Mouse (Mus musculus) left cerebral cortex, postnatal 14 days (tissue): ENCODE measurements around the gene Anxa7. TPM values are rescaled to one million over a fixed set of nuclear protein-coding genes. Genes with fewer than 3 reads are reported as not detected.
A peak's percentile ranks its signal among the peaks of the same experiment; 100 is the strongest.

Experiments used
- DNase-seq, 2 experiments: peaks; one replicate each; pipeline ENCODE4 v3.0.0; 2021 to 2022; ENCODE audit warnings: low spot score in 2 of 2, mixed read lengths in 1 of 2
- intact Hi-C: fragments of 180-260 bp; cut with DNase I; formaldehyde crosslinking; loops from one replicate; pipeline ENCODE4 v1.15.1; 2025
- long read RNA-seq, 2 experiments: library from polyadenylated mRNA; stranded (forward); transcript quantifications; one replicate each; pipeline ENCODE4 v2.0.0; 2021
- total RNA-seq, 2 experiments: library from RNA; stranded (reverse); gene quantifications; 2 replicates each; pipeline ENCODE4 v1.2.3; 2021

Gene Anxa7
- total RNA-seq = 10 to 100 TPM; 49.4 to 49.8 TPM
- long read RNA-seq, experiment 1, transcript Anxa7-202 (14 exons, 2,904 nt) = major isoform, 24 of 42 reads
- long read RNA-seq, experiment 1, transcript Anxa7-201 (13 exons, 2,851 nt) = minor isoform, 5 of 42 reads
- long read RNA-seq, experiment 1, partial matches to known transcripts = 5 of 42 reads
- long read RNA-seq, experiment 1, other reads (novel, unspliced or antisense) = 8 of 42 reads
- long read RNA-seq, experiment 2, transcript Anxa7-202 (14 exons, 2,904 nt) = major isoform, 20 of 44 reads
- long read RNA-seq, experiment 2, transcript Anxa7-201 (13 exons, 2,851 nt) = minor isoform, 7 of 44 reads
- long read RNA-seq, experiment 2, partial matches to known transcripts = 9 of 44 reads
- long read RNA-seq, experiment 2, other reads (novel, unspliced or antisense) = 4 of 44 reads

- peak; percentile 34 to 69 for DNase-seq
- intact Hi-C loops = loop anchor here (5.0 kb wide), 1 partner anchor 68 kb away; the partner anchor contains the start of gene Ppp3cb
Measured at GRCm38 (mm10) chr14:20479291-20480194, at the start of gene Anxa7. TSS of gene Anxa7 (minus strand) at chr14:20480133.

- no peak for DNase-seq
- intact Hi-C loops = no loop called here
Measured at GRCm38 (mm10) chr14:20529643-20530042, 49.7 kb upstream of the Anxa7 start.

GRCm38 (mm10) chr14:20520179-20520578, 40.2 kb upstream of the Anxa7 start:
- intact Hi-C loops = no loop called here
- no peak for DNase-seq

- intact Hi-C loops = no loop called here
- DNase-seq = no peak
Measured at GRCm38 (mm10) chr14:20508424-20508823, 28.5 kb upstream of the Anxa7 start.

- no peak for DNase-seq
- intact Hi-C loops = no loop called here
Measured at GRCm38 (mm10) chr14:20502966-20503365, 23.0 kb upstream of the Anxa7 start.

GRCm38 (mm10) chr14:20499982-20500381, 20.0 kb upstream of the Anxa7 start:
- intact Hi-C loops = no loop called here
- DNase-seq = no peak

GRCm38 (mm10) chr14:20496603-20497002, 16.7 kb upstream of the Anxa7 start, which contains the start of gene Mss51:
TSS of gene Mss51 (minus strand) at chr14:20496901.
- DNase-seq = no peak
- intact Hi-C loops = no loop called here

- no peak for DNase-seq
- intact Hi-C loops = no loop called here
Measured at GRCm38 (mm10) chr14:20486031-20486430, 6.1 kb upstream of the Anxa7 start.

- intact Hi-C loops = no loop called here
- no peak for DNase-seq
Measured at GRCm38 (mm10) chr14:20482051-20482751, 2.3 kb upstream of the Anxa7 start.

GRCm38 (mm10) chr14:20481211-20481610, 1.3 kb upstream of the Anxa7 start:
- intact Hi-C loops = no loop called here
- DNase-seq = no peak

- DNase-seq = no peak
- intact Hi-C loops = no loop called here
Measured at GRCm38 (mm10) chr14:20480195-20480579, 254 bp upstream of the Anxa7 start.

GRCm38 (mm10) chr14:20478801-20479200, 1.1 kb downstream of the Anxa7 start:
- DNase-seq = no peak

GRCm38 (mm10) chr14:20478385-20478784, 1.5 kb downstream of the Anxa7 start:
- intact Hi-C loops = loop anchor here (5.0 kb wide), 1 partner anchor 69 kb away; the partner anchor contains the start of gene Ppp3cb
- no peak for DNase-seq

More at GRCm38 (mm10) chr14:20478801-20479200, 1.1 kb downstream of the Anxa7 start:
- intact Hi-C loops = loop anchor here (5.0 kb wide), 1 partner anchor 68 kb away; the partner anchor contains the start of gene Ppp3cb

GRCm38 (mm10) chr14:20477261-20478025, 2.5 kb downstream of the Anxa7 start:
- DNase-seq = no peak
- intact Hi-C loops = loop anchor here (5.0 kb wide), 1 partner anchor 70 kb away; the partner anchor contains the start of gene Ppp3cb

- DNase-seq = peak in 1 of 2 experiments; percentile 25
Measured at GRCm38 (mm10) chr14:20460216-20460615, 19.7 kb downstream of the Anxa7 start.

GRCm38 (mm10) chr14:20458378-20458777, 21.6 kb downstream of the Anxa7 start:
- intact Hi-C loops = no loop called here
- DNase-seq = no peak

More at GRCm38 (mm10) chr14:20460216-20460615, 19.7 kb downstream of the Anxa7 start:
- intact Hi-C loops = no loop called here

GRCm38 (mm10) chr14:20452929-20453328, 27.0 kb downstream of the Anxa7 start:
- intact Hi-C loops = no loop called here
- no peak for DNase-seq

- intact Hi-C loops = no loop called here
- peak; percentile 64 to 76 for DNase-seq
Measured at GRCm38 (mm10) chr14:20451765-20452331, 28.1 kb downstream of the Anxa7 start, which contains the start of gene Cfap70. TSS of gene Cfap70 (minus strand) at chr14:20452226.
